Mouse (Mus musculus) hindbrain, embryonic 12.5 days (tissue): ENCODE results near the gene Golga2. TPM values are rescaled to one million over a fixed set of nuclear protein-coding genes. Genes with fewer than 3 reads are reported as not detected.
"Not testable (repeated sequence)": the region's sequence is repeated elsewhere in the genome, so short reads cannot be mapped to it uniquely, and the experiment has no call there.

Experiments
- ATAC-seq: fragments of 200-750 bp; cut with Nextera tagmentation; 2 replicates; pipeline ENCODE4 v1.8.0; 2017; ENCODE audit warnings: moderate TSS enrichment; ENCODE audit not compliant: low FRiP score
- H3K27ac ChIP-seq: fragments of 300-500 bp; sonication (generic); 2 replicates; pipeline ENCODE4 v1.5.1; 2016; ENCODE audit warnings: mild to moderate bottlenecking
- H3K27me3 ChIP-seq: fragments of 300-500 bp; sonication (generic); 2 replicates; pipeline ENCODE4 v1.6.1; 2016; ENCODE audit warnings: mild to moderate bottlenecking
- H3K36me3 ChIP-seq: fragments of 300-500 bp; sonication (generic); 2 replicates; pipeline ENCODE4 v1.6.1; 2016; ENCODE audit warnings: mild to moderate bottlenecking
- H3K4me1 ChIP-seq: fragments of 300-500 bp; sonication (generic); 2 replicates; pipeline ENCODE4 v1.6.1; 2016
- H3K4me2 ChIP-seq: fragments of 300-500 bp; sonication (generic); replicated peaks from 2 replicates; pipeline ENCODE4 v1.6.1; 2016; ENCODE audit warnings: mild to moderate bottlenecking
- H3K4me3 ChIP-seq: fragments of 300-500 bp; sonication (generic); 2 replicates; pipeline ENCODE4 v1.5.1; 2016; ENCODE audit warnings: mild to moderate bottlenecking
- H3K9ac ChIP-seq: fragments of 300-500 bp; sonication (generic); 2 replicates; pipeline ENCODE4 v1.6.1; 2016; ENCODE audit warnings: mild to moderate bottlenecking, moderate library complexity
- H3K9me3 ChIP-seq: fragments of 300-500 bp; sonication (generic); replicated peaks from 2 replicates; pipeline ENCODE4 v1.6.1; 2016; ENCODE audit warnings: mild to moderate bottlenecking
- WGBS: fragments of 180-500 bp; shearing (Covaris S2); methylation state at CpG from one replicate; pipeline ENCODE4 v1.1.7; 2016; 5-methylcytosine and 5-hydroxymethylcytosine counted together
- polyA plus RNA-seq: library from polyadenylated mRNA; unstranded; fragments of >200 nt; fragmentation: Nextera tagmentation; extraction: Ambion mirVana; gene quantifications from 2 replicates; pipeline ENCODE4 v1.2.1, GENCODE M21; 2016

Golga2 gene
- polyA plus RNA-seq, 1 experiment from 2014 or later = 31.5 TPM

GRCm38 (mm10) chr2:32295842-32296241 lies 8.7 kb downstream of the Golga2 start:
- not testable (repeated sequence) for H3K4me1 ChIP-seq, H3K4me3 ChIP-seq, ATAC-seq, H3K4me2 ChIP-seq, H3K27ac ChIP-seq, H3K27me3 ChIP-seq, H3K9me3 ChIP-seq, H3K9ac ChIP-seq
- peaks cover 65% of the 10 kb centered on the region for H3K36me3 ChIP-seq
- WGBS = 79% methylated on average over 2 of the region's 2 CpGs

DNA sequence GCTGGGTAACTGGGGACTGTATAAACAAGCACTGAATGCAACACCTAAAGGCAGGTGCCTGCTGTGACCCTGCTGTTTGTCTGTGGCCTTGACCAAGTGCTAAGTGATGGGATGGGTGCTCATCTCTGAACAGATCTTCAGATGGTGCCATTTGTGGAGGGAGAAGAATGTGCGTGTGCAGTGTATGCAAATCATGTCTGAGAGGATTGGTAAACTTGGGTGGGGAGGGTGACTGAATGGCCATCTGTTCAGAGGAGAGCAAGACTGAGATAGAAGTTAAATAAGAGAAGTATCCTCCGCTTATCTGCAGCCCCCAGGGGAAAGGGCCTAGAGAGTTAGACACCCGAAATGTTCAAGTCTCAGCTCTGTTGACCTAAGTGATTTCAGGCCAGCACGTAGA lies 12.3 kb downstream of the Golga2 start:
- Histone ChIP-seq H3K9me3 (no peaks in the 10 kb centered on the region), H3K36me3 (peaks cover 77% of the 10 kb centered on the region), H3K27me3 (no peaks in the 10 kb centered on the region), H3K4me3 (no peak overlapping the region), H3K4me2 (no peak overlapping the region), H3K4me1 (peaks cover 4% of the 10 kb centered on the region), H3K27ac (no peak overlapping the region), H3K9ac (no peak overlapping the region)
- 87% methylated on average over 4 of the region's 4 CpGs for WGBS
- no peak for ATAC-seq

- Histone ChIP-seq H3K9ac (no peak overlapping the region), H3K27ac (peak overlapping the region; percentile 48), H3K36me3 (peaks cover 82% of the 10 kb centered on the region), H3K4me3 (no peak overlapping the region), H3K9me3 (no peaks in the 10 kb centered on the region), H3K27me3 (no peaks in the 10 kb centered on the region), H3K4me1 (peaks cover 4% of the 10 kb centered on the region), H3K4me2 (no peak overlapping the region)
- ATAC-seq = no peak
- WGBS = 86% methylated on average over 10 of the region's 10 CpGs
Measured at GRCm38 (mm10) chr2:32302952-32303351, 15.8 kb downstream of the Golga2 start.

DNA sequence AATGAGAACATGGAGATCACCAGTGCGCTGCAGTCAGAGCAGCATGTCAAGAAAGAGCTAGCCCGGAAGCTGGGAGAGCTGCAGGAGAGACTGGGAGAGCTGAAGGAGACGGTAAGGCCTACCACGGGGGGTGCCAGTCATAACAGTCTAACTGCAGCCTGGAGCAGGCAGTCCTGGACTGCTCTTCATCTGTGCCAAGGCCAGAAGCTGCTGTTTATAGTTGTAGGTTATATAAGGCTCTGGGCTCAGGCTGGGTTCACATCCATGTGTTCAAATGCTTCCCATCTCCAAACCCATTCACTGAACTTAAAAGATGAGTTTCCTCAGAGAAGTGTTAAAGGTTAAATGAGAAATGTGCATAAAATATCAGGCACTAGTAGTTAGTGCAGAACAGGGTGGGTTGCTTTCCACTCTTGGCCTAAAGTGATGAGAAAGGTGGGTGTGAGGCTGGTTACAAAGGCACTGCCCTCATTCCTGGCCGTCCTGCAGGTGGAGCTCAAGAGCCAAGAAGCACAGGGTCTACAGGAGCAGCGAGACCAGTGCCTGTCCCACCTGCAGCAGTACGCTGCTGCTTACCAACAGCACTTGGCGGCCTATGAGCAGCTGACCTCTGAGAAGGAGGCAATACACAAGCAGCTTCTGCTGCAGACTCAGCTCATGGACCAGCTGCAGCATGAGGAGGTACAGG lies 17.1 kb downstream of the Golga2 start:
- Histone ChIP-seq H3K4me1 (peaks cover 4% of the 10 kb centered on the region), H3K9me3 (no peaks in the 10 kb centered on the region), H3K36me3 (peaks cover 79% of the 10 kb centered on the region), H3K27me3 (no peaks in the 10 kb centered on the region), H3K4me2 (no peak overlapping the region), H3K9ac (peak overlapping the region; percentile 13; the same call in 1 of the 2 replicates), H3K4me3 (no peak overlapping the region), H3K27ac (0 out of 2 replicates have a peak overlapping the region, but pooled peaks have one; percentile 32)
- WGBS = 60% methylated on average over 8 of the region's 8 CpGs
- no peak for ATAC-seq

DNA sequence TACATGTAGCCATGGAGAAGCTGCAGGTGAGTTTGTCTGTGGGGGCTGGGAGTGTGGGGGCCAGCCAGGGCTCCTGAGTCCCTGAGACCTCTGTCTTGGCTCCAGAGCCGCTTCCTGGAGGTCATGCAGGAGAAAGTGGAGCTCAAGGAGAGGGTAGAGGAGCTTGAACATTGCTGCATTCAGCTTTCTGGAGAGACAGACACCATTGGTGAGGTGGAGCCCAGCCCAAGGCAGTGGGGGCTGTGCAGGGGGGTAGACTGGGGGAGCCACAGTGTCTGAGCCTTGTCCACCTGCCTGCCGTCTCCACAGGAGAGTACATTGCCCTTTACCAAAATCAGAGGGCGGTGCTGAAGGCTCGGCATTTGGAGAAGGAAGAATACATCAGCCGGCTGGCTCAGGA lies 18.5 kb downstream of the Golga2 start:
- WGBS = 86% methylated on average over 5 of the region's 5 CpGs
- Histone ChIP-seq H3K9ac (no peak overlapping the region), H3K27me3 (no peaks in the 10 kb centered on the region), H3K36me3 (peaks cover 80% of the 10 kb centered on the region), H3K4me3 (no peak overlapping the region), H3K27ac (no peak overlapping the region), H3K4me1 (peaks cover 10% of the 10 kb centered on the region), H3K4me2 (no peak overlapping the region), H3K9me3 (no peaks in the 10 kb centered on the region)
- ATAC-seq = no peak

- no peaks in the 10 kb centered on the region for H3K9me3 ChIP-seq
- H3K27ac ChIP-seq = no peak overlapping the region
- no peak overlapping the region for H3K9ac ChIP-seq
- H3K4me1 ChIP-seq = peaks cover 15% of the 10 kb centered on the region
- no peak for ATAC-seq
- 77% methylated on average over 9 of the region's 9 CpGs for WGBS
- H3K4me3 ChIP-seq = no peak overlapping the region
- no peaks in the 10 kb centered on the region for H3K27me3 ChIP-seq
- H3K4me2 ChIP-seq = no peak overlapping the region
- peaks cover 78% of the 10 kb centered on the region for H3K36me3 ChIP-seq
Measured at GRCm38 (mm10) chr2:32306176-32306575, 19.0 kb downstream of the Golga2 start.

- Histone ChIP-seq H3K27me3 (peaks cover 5% of the 10 kb centered on the region; the same call in 1 of the 2 replicates), H3K9ac (no peak overlapping the region), H3K36me3 (peaks cover 72% of the 10 kb centered on the region), H3K4me1 (peaks cover 27% of the 10 kb centered on the region), H3K4me3 (no peak overlapping the region), H3K27ac (no peak overlapping the region), H3K4me2 (no peak overlapping the region), H3K9me3 (no peaks in the 10 kb centered on the region)
- no peak for ATAC-seq
- 92% methylated on average over 6 of the region's 6 CpGs for WGBS
Measured at GRCm38 (mm10) chr2:32307247-32307798, 20.1 kb downstream of the Golga2 start.

DNA sequence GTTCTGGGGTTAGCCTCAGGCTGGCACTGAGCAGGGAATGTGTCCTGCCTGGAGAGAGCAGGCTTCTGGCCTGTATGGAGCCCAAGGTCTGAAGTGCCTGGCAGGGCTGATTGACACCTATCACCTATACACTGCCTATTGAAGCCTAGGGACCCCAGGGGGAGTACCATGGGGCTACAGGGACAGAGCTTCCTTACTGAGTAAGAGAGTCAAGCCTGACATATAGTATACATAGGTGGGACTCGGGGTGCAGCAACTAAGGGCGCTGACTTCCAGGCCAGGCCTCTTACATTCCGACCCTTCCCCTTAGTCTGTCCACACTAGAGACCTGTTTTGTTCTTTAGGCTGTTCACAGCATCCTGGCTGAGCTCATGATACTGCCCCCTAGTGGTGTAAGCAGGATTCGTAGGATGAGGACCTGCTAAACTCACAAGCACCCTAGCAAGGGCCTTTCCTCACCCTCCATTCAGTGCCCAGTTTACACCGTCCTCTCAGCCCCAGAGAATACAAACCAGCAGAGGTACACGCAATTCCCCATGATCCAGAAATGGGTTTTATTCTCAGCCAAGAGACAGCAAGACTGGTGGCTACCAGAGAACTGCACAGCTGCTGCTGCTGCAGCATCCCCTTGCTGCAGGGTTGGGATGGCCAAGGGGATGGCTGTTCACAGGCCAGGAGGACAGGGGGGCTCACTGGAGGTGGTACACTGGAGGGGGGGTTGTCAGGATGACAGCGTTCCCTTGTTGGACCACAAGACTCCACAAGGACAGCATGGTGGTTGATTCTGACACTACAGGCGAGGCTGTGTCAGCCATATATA lies 21.0 kb downstream of the Golga2 start:
- ATAC-seq = no peak
- Histone ChIP-seq H3K4me2 (no peak overlapping the region), H3K36me3 (peaks cover 64% of the 10 kb centered on the region), H3K4me1 (peaks cover 29% of the 10 kb centered on the region), H3K27me3 (peaks cover 12% of the 10 kb centered on the region; the same call in 1 of the 2 replicates), H3K9me3 (no peaks in the 10 kb centered on the region), H3K4me3 (no peak overlapping the region), H3K9ac (no peak overlapping the region), H3K27ac (no peak overlapping the region)
- WGBS = 55% methylated on average over 8 of the region's 8 CpGs

DNA sequence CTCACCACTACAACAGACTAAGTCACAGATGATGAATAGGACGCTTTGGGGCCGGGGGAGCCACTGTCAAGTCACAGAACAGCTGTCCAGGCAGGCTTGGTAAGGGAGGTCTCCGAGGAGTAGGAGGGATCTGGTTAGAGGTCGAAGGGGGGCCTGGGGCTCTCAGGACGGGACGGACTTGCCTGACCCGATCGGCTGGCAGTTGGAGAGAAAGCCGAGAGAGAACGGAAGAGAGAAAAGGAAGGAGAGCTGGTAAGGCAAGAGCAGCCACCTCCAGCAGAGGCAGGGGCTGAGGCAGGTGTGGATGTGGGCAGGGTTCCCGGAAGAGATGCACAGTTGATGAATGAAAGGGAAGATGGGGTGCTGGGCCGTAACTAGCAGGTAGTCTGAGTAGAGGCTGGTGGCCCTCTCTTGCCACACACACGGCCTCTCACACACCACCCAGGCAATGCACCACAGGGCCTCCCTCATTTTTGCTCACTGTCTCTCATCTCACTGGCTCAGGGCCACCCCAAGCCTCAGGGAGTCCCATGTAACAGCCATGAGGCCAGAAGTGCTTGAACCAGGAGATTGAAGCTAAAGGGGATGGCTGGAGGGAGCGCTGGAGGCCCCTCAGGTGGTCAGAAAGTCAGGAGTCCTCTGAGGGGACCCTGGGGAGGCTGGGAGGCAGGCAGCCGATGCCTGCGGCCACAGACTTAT lies 21.8 kb downstream of the Golga2 start:
- Histone ChIP-seq H3K4me3 (no peak overlapping the region), H3K27ac (no peak overlapping the region), H3K27me3 (peaks cover 16% of the 10 kb centered on the region; the same call in 1 of the 2 replicates), H3K9ac (no peak overlapping the region), H3K9me3 (no peaks in the 10 kb centered on the region), H3K4me1 (peaks cover 26% of the 10 kb centered on the region), H3K4me2 (no peak overlapping the region), H3K36me3 (peaks cover 55% of the 10 kb centered on the region)
- 82% methylated on average over 16 of the region's 16 CpGs for WGBS
- no peak for ATAC-seq

DNA sequence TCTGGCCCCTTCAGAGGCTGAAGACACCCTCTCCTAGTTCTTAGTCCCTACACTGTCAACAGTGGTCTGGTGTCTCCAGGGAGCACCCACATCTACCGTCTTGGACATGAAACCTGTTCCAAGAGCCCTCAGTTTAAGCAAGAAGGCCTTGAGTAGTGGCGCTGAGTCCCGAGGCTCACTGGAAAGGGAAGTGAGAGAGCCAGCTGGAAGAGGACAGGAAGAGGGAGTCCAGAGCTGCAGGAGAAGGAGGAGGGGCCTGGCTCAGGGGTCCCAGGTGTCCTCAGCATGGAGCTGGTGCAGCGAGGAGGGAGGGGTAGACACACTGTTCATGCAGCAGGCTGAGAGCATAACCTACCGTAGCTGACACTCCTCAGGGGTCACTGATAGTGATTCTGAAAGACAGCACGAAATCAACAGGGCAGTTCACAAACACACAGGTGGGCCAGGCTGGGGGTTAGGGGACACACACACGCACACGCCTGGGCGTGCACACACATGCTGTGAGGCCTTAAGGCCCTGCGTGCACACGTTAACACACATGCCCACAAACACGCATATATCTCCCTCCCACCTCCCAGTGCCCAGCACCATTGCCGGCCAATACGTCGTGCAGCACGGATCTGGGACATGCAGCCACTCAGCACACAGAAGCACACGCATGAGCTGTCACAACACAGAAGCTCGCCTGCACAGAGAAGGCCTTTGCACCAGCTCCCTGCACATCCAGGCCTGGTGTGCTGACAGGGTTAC lies 23.1 kb downstream of the Golga2 start:
- no peak overlapping the region for H3K27ac ChIP-seq
- H3K4me1 ChIP-seq = peaks cover 25% of the 10 kb centered on the region
- 87% methylated on average over 18 of the region's 18 CpGs for WGBS
- peaks cover 42% of the 10 kb centered on the region for H3K36me3 ChIP-seq
- H3K9me3 ChIP-seq = no peaks in the 10 kb centered on the region
- H3K4me2 ChIP-seq = peak overlapping the region; percentile 94
- ATAC-seq = no peak
- H3K27me3 ChIP-seq = peaks cover 21% of the 10 kb centered on the region; the same call in 1 of the 2 replicates
- no peak overlapping the region; the same call in 1 of the 2 replicates for H3K4me3 ChIP-seq
- H3K9ac ChIP-seq = no peak overlapping the region

GRCm38 (mm10) chr2:32311443-32312317 lies 24.5 kb downstream of the Golga2 start:
- Histone ChIP-seq H3K27ac (peak overlapping the region; percentile 18; the same call in 1 of the 2 replicates), H3K9me3 (no peaks in the 10 kb centered on the region), H3K4me3 (peak overlapping the region; percentile 54), H3K36me3 (peaks cover 28% of the 10 kb centered on the region), H3K27me3 (peaks cover 28% of the 10 kb centered on the region), H3K9ac (peak overlapping the region; percentile 86), H3K4me1 (peaks cover 35% of the 10 kb centered on the region), H3K4me2 (peak overlapping the region; percentile 94)
- 0 out of 2 replicates have a peak, but pooled peaks have one; percentile 7 for ATAC-seq
- 10% methylated on average over 40 of the region's 42 CpGs for WGBS
